Mouse (Mus musculus) kidney, embryonic 15.5 days (tissue): ENCODE data around the gene Rb1. TPM values are rescaled to one million over a fixed set of nuclear protein-coding genes. Genes with fewer than 3 reads are reported as not detected.
A peak's percentile ranks its signal among the peaks of the same experiment; 100 is the strongest.

Experiments
- ATAC-seq: fragments of 200-750 bp; cut with Nextera tagmentation; replicated peaks from 2 replicates; pipeline ENCODE4 v1.8.0; 2017; ENCODE audit warnings: moderate TSS enrichment; ENCODE audit not compliant: low FRiP score
- H3K27ac ChIP-seq: fragments of 300-500 bp; sonication (generic); 2 replicates; pipeline ENCODE4 v1.5.1; 2015; ENCODE audit warnings: mild to moderate bottlenecking, inconsistent platforms
- H3K27me3 ChIP-seq: fragments of 300-500 bp; sonication (generic); 2 replicates; pipeline ENCODE4 v1.6.1; 2015; ENCODE audit warnings: inconsistent platforms
- H3K36me3 ChIP-seq: fragments of 300-500 bp; sonication (generic); 2 replicates; pipeline ENCODE4 v1.6.1; 2015; ENCODE audit warnings: inconsistent platforms
- H3K4me1 ChIP-seq: fragments of 300-500 bp; sonication (generic); 2 replicates; pipeline ENCODE4 v1.6.1; 2015; ENCODE audit warnings: inconsistent platforms
- H3K4me2 ChIP-seq: fragments of 300-500 bp; sonication (generic); 2 replicates; pipeline ENCODE4 v1.6.1; 2015; ENCODE audit warnings: moderate library complexity, mild to moderate bottlenecking, inconsistent platforms
- H3K4me3 ChIP-seq: fragments of 300-500 bp; sonication (generic); replicated peaks from 2 replicates; pipeline ENCODE4 v1.5.1; 2015; ENCODE audit warnings: mild to moderate bottlenecking, inconsistent platforms
- H3K9ac ChIP-seq: fragments of 300-500 bp; sonication (generic); 2 replicates; pipeline ENCODE4 v1.6.1; 2015; ENCODE audit warnings: mild to moderate bottlenecking, inconsistent platforms
- H3K9me3 ChIP-seq: fragments of 300-500 bp; sonication (generic); replicated peaks from 2 replicates; pipeline ENCODE4 v1.6.1; 2016; ENCODE audit warnings: inconsistent platforms
- WGBS: fragments of 180-500 bp; shearing (Covaris S2); methylation state at CpG from one replicate; pipeline ENCODE4 v1.1.7; 2015; ENCODE audit warnings: mixed read lengths; 5-methylcytosine and 5-hydroxymethylcytosine counted together
- polyA plus RNA-seq: library from polyadenylated mRNA; unstranded; fragments of >200 nt; fragmentation: Nextera tagmentation; extraction: Ambion mirVana; gene quantifications from 2 replicates; pipeline ENCODE4 v1.2.1, GENCODE M21; 2015

Gene Rb1
- polyA plus RNA-seq, 1 experiment from 2014 or later: 16.2 TPM

DNA sequence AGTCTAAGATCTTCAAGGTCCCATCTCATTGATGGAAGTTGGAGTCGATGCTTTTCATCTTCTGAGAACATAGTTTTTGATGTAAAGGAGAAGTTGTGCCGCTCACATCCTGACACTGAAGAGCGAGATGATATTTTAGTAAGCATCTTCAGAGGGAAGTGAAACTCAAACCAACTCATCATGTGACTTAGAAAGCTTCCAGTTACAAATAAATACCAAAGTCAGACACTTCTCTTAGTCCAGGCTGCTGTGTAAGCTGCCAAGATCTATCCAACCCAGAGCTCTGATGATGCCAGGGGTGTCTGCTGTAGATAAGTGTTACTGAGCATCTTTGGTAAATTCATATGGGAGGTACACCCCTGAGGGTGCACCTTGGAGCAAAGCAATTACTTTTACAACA is 8.3 kb upstream of the Rb1 start:
- H3K4me2 ChIP-seq: no peak overlapping the region
- no peak overlapping the region for H3K4me3 ChIP-seq
- H3K4me1 ChIP-seq: no peaks in the 10 kb centered on the region
- H3K9ac ChIP-seq: no peak overlapping the region
- no peak for ATAC-seq
- H3K9me3 ChIP-seq: no peaks in the 10 kb centered on the region
- H3K36me3 ChIP-seq: no peaks in the 10 kb centered on the region
- H3K27ac ChIP-seq: no peak overlapping the region
- no peaks in the 10 kb centered on the region for H3K27me3 ChIP-seq
- 87% methylated on average over 3 of the region's 3 CpGs for WGBS

DNA sequence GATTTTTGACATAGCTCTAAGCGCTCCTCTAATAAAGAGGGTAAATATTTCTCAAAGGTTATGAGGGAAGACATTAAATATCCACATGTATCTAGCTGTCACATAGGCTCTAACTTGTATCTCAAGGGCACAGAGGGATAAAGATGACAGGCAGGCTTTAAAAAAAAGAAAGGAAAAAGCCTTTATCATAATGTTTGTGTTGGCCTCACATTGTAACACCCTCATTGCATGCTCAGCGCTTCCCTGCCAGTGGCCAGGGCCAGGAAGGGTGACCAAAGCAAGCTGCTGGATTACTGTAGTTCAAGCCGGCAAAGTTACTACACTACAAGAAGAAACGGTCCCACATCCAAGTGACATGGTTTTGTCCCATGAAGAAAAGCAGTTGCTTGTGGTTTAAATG is 5.8 kb upstream of the Rb1 start:
- no peak overlapping the region for H3K27ac ChIP-seq
- no peak overlapping the region for H3K4me3 ChIP-seq
- H3K4me2 ChIP-seq: no peak overlapping the region
- ATAC-seq: no peak
- no peaks in the 10 kb centered on the region for H3K36me3 ChIP-seq
- H3K9me3 ChIP-seq: no peaks in the 10 kb centered on the region
- WGBS: 67% methylated on average over 4 of the region's 4 CpGs
- H3K4me1 ChIP-seq: peaks cover 7% of the 10 kb centered on the region
- H3K27me3 ChIP-seq: no peaks in the 10 kb centered on the region
- H3K9ac ChIP-seq: no peak overlapping the region

DNA sequence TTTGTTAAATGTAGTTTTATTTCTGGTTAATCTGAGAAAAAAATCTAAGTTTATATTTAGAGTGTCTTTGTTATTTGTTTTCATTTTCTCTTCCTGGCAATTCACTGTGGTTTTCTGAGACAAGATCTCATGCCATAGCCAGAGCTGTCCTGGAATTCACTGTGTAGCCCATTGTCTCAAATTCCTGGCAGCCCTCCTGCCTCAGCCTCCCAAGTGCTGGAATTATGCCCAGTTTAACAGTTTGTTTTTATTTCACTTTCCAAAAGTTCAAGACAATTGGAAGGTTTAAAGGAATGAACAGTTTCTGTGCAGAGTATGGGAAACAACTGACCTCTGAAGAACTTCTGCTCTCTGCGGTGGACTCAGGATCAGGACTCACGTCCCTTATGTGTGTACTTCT is 4.2 kb upstream of the Rb1 start:
- H3K27ac ChIP-seq: no peak overlapping the region
- H3K36me3 ChIP-seq: no peaks in the 10 kb centered on the region
- WGBS: 92% methylated on average over 2 of the region's 2 CpGs
- H3K4me3 ChIP-seq: no peak overlapping the region
- H3K9ac ChIP-seq: no peak overlapping the region
- H3K9me3 ChIP-seq: no peaks in the 10 kb centered on the region
- H3K4me1 ChIP-seq: peaks cover 8% of the 10 kb centered on the region
- no peaks in the 10 kb centered on the region for H3K27me3 ChIP-seq
- no peak for ATAC-seq
- no peak overlapping the region for H3K4me2 ChIP-seq

DNA sequence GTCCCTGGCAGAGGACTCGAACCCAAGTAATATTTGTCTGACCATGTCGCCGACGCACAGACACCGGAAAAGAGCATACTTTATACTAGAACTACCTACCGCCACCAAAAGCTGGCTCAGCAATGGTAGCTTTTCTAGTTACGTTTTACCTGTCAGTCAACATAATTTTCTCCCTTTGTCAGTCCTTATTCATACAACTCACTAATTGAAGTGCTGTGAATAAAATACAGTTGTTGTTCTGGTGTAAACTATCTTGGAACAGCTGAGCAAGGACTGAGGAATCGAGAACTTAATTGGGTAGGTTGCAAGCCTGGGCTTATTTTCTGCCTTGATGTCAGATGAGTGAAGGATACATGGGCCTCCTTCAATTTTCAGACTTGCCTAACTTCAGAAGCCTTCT is 889 bp upstream of the Rb1 start:
- H3K4me2 ChIP-seq: peak overlapping the region; percentile 89
- no peak for ATAC-seq
- WGBS: 8% methylated on average over 8 of the region's 8 CpGs
- H3K27ac ChIP-seq: peak overlapping the region; percentile 91
- H3K9me3 ChIP-seq: no peaks in the 10 kb centered on the region
- peaks cover 16% of the 10 kb centered on the region for H3K4me1 ChIP-seq
- H3K36me3 ChIP-seq: no peaks in the 10 kb centered on the region
- no peaks in the 10 kb centered on the region for H3K27me3 ChIP-seq
- peak overlapping the region; percentile 92 for H3K4me3 ChIP-seq
- peak overlapping the region; percentile 79 for H3K9ac ChIP-seq

DNA sequence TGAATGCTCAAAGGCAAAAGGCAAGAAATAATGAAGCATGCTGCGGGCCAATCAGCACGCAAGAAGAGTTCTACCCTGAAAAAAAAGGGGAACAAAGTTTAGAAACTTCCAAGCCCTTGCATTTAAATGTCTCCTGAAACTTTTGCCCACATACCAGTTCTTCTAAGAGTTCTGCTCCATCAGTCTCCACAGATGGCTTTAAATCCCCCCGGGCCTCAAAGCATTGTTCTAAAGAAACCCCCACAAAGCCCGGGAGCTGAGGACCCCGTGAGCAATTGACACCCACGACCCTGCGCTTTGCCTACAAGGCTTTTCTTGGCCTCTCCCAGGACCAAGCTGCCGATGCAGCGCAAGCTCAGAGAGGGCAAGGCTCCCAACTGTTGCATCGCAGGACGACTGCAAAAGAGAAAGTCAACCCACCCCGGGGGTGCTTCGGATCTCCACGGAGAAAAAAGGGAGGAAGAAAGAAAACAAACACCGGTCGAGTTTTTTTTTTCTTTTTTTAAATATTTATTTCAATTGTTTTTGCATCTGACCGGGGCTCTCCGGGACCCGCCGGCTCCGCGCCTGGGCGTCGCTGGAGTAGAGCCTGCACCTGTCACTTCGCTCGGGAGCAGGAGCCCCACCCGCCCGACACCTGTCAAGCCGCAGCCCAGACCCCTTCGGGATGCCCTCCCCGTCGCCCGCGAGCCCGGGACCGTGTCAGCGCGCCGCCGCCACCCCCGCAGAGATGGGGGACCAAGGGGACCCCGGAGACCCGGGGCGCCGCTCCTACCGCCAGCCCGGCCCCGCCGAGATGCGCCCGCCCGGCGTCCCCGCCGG is 777 bp downstream of the Rb1 start:
- peak overlapping the region; percentile 79 for H3K9ac ChIP-seq
- H3K9me3 ChIP-seq: no peaks in the 10 kb centered on the region
- H3K4me2 ChIP-seq: peak overlapping the region; percentile 89
- ATAC-seq: peak; percentile 47
- no peaks in the 10 kb centered on the region for H3K36me3 ChIP-seq
- H3K27me3 ChIP-seq: no peaks in the 10 kb centered on the region
- WGBS: under 1% methylated on average over 45 of the region's 55 CpGs
- peak overlapping the region; percentile 92 for H3K4me3 ChIP-seq
- H3K4me1 ChIP-seq: peaks cover 16% of the 10 kb centered on the region
- peak overlapping the region; percentile 91 for H3K27ac ChIP-seq

DNA sequence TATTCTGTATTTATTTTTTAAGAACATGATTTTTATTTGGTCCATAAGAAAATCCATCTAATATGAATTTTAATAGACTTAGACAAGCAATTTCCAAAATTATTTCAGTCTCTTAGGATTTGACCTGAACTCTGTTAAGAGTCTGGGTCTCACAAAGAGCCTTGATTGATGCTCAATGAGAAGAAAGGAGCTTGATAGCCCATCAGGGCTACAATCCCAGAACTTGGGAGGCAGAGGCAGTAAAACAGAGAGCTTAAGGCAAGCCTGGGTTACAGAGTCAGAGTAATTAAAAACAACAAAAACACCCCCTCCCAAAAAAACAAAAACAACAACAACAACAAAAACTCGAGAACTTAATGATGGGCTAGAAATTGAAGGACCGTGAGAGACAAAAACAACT is 1.7 kb downstream of the Rb1 start:
- Histone ChIP-seq H3K27ac (no peak overlapping the region), H3K36me3 (no peaks in the 10 kb centered on the region), H3K27me3 (no peaks in the 10 kb centered on the region), H3K4me1 (peaks cover 18% of the 10 kb centered on the region), H3K4me2 (peak overlapping the region; percentile 89), H3K9ac (no peak overlapping the region), H3K4me3 (peak overlapping the region; percentile 92; the same call in 1 of the 2 replicates), H3K9me3 (no peaks in the 10 kb centered on the region)
- 62% methylated on average over 2 of the region's 2 CpGs for WGBS
- no peak for ATAC-seq

DNA sequence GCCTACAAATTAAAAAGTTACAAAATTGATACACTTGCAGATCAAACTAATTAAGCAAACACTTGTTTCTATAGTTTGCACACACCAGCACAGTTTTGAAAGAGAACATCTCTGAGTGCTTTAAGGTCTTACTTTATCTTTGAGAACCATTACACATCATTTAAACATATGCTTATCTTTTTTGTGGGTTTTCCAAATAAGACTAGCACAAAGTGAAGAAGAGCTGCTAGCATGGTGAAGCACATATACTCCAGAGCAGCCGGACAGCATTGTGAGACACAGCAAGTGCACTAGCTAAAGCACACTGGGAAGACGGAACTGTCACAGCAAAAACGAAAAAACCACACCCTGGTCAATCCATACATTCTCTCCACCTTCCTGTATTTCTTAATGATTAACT is 3.5 kb downstream of the Rb1 start:
- Histone ChIP-seq H3K4me2 (no peak overlapping the region), H3K4me3 (no peak overlapping the region), H3K36me3 (no peaks in the 10 kb centered on the region), H3K9ac (no peak overlapping the region), H3K27ac (no peak overlapping the region), H3K9me3 (no peaks in the 10 kb centered on the region), H3K4me1 (peaks cover 20% of the 10 kb centered on the region), H3K27me3 (no peaks in the 10 kb centered on the region)
- 77% methylated on average over 3 of the region's 3 CpGs for WGBS
- ATAC-seq: no peak

DNA sequence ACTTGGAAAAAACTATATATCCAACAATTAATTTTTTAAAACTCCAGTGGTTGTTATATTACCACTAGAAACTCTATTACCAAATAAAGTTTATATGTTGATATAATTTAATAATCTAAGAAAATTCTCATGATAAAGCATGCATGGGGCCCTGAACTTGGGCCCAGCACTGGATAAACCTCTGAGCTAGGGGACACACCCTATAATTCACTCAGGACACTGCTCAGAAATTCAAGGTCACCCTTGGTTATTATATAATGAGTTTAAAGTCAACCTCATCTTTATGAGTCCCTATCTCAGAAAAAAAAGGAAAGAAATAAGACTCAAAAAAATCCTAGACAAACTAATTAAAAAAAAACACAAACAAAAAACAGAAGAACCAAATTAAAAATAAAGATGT is 8.7 kb downstream of the Rb1 start:
- Histone ChIP-seq H3K27ac (no peak overlapping the region), H3K9me3 (no peaks in the 10 kb centered on the region), H3K4me3 (no peak overlapping the region), H3K36me3 (no peaks in the 10 kb centered on the region), H3K4me1 (peaks cover 7% of the 10 kb centered on the region; the same call in 1 of the 2 replicates), H3K9ac (no peak overlapping the region), H3K27me3 (no peaks in the 10 kb centered on the region), H3K4me2 (no peak overlapping the region)
- no peak for ATAC-seq

DNA sequence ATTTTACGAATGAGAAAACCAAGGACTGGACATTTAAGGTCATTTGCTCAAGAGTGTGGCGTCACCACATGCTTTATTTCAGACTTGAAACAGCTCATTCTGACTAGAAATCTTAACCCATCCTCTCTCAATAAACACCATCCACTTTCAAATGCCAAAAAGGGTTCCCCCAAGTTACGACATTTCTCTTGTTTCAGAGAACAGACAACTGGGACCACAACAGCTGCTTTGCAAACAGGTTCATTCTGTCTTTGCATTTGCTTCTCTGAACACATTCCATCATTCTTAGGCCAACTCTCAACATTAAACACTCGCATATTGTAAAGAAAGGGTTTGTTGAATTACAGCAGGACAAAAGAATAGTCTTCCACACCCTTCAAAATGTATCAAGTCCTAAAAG is 11.8 kb downstream of the Rb1 start:
- H3K9me3 ChIP-seq: no peaks in the 10 kb centered on the region
- H3K4me3 ChIP-seq: no peak overlapping the region
- peaks cover 5% of the 10 kb centered on the region; the same call in 1 of the 2 replicates for H3K4me1 ChIP-seq
- no peak overlapping the region for H3K4me2 ChIP-seq
- WGBS: 85% methylated on average over 4 of the region's 4 CpGs
- no peak overlapping the region for H3K9ac ChIP-seq
- ATAC-seq: no peak
- H3K27me3 ChIP-seq: no peaks in the 10 kb centered on the region
- H3K27ac ChIP-seq: no peak overlapping the region
- H3K36me3 ChIP-seq: no peaks in the 10 kb centered on the region

DNA sequence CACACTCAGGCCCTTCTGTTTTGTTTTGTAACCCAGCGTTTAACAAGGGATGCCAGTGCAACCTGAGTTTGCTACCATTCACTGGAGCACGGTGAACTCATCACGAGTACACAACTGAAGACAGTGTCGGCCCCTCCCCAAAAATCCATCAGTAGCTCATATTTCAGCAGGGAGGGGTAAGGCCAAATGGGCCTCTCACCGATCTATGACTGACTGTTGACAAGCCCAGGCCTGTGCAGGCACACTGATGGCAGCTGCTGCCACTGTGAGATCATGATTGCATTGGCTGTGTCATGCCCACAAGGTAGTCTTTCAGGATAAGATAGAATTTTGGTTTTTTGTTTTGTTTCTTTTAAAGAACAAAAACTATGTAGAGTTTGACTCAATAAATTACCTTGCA is 12.2 kb downstream of the Rb1 start:
- no peak for ATAC-seq
- Histone ChIP-seq H3K36me3 (no peaks in the 10 kb centered on the region), H3K27me3 (no peaks in the 10 kb centered on the region), H3K4me1 (peaks cover 4% of the 10 kb centered on the region; the same call in 1 of the 2 replicates), H3K4me3 (no peak overlapping the region), H3K4me2 (no peak overlapping the region), H3K9ac (no peak overlapping the region), H3K27ac (no peak overlapping the region), H3K9me3 (no peaks in the 10 kb centered on the region)
- WGBS: 31% methylated on average over 5 of the region's 5 CpGs

DNA sequence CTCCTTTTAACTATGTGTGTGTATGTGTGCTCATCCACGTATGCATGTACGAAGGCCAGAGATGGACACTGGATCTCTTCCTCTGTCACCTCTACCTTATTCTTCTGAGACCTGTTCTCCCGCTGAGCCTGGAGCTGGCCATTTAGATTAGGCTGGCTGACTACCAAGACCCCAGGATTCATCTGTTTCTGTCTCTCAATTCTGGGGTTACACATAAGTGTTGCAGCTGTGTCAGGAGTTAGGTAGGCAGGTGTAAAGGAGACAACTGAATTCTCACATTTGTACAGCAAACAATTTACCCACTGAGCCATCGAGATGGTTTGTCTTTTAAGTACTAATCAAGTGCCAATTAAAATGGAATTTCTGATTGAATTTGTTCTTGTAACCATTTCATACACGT is 12.7 kb downstream of the Rb1 start:
- Histone ChIP-seq H3K27me3 (no peaks in the 10 kb centered on the region), H3K4me3 (no peak overlapping the region), H3K9me3 (no peaks in the 10 kb centered on the region), H3K27ac (no peak overlapping the region), H3K36me3 (no peaks in the 10 kb centered on the region), H3K4me1 (peaks cover 6% of the 10 kb centered on the region; the same call in 1 of the 2 replicates), H3K9ac (no peak overlapping the region), H3K4me2 (no peak overlapping the region)
- no peak for ATAC-seq
- 81% methylated on average over 5 of the region's 5 CpGs for WGBS

DNA sequence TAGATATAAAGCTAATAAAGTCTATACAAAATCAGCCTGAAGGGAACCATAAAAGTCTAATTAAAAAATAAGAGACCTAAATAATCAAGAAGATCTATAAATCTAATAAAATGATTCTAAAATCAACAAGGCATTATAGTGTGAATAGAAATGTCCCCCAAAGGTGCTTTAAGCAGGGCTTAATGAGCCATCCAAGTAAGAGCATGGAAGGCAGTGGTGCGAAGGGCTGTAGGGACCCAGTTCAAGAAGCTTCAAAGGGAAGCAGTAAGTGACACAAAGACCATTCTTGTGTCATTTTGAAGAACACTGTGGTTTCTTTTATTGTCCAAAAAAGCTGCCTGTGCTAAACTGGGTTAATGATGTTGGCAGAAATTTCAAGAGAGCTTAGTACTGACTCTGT is 18.1 kb downstream of the Rb1 start:
- WGBS: 87% methylated on average over 1 of the region's 1 CpGs
- no peak overlapping the region for H3K4me2 ChIP-seq
- no peak for ATAC-seq

DNA sequence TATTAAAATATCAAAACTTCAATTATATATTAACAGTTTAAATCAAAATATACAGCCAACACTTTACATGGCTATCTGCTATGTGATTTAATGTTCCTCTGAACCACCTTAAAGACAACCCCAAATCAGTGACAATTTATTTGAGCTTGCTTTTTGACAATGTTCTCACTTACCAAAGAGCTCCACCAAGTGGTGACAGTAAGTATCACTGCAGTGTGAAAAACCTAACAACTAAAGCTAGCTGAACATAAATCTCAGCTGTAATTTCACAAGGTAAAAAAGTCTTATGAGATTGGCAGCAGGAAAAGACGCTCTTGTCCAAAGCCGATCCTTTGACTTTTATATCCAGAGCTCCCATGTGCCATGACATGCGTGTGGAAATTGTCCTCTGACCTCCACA is 22.4 kb downstream of the Rb1 start:
- no peak overlapping the region for H3K4me3 ChIP-seq
- H3K9me3 ChIP-seq: no peaks in the 10 kb centered on the region
- no peaks in the 10 kb centered on the region for H3K27me3 ChIP-seq
- 23% methylated on average over 3 of the region's 3 CpGs for WGBS
- ATAC-seq: no peak
- H3K9ac ChIP-seq: no peak overlapping the region
- H3K36me3 ChIP-seq: no peaks in the 10 kb centered on the region
- H3K4me1 ChIP-seq: 0 out of 2 replicates have a peak, but pooled peaks cover 4% of the 10 kb centered on the region
- no peak overlapping the region for H3K4me2 ChIP-seq
- no peak overlapping the region for H3K27ac ChIP-seq

More for the DNA sequence above, 18.1 kb downstream of the Rb1 start:
- Histone ChIP-seq H3K9ac (no peak overlapping the region), H3K36me3 (no peaks in the 10 kb centered on the region), H3K4me1 (0 out of 2 replicates have a peak, but pooled peaks cover 4% of the 10 kb centered on the region), H3K27me3 (no peaks in the 10 kb centered on the region), H3K27ac (no peak overlapping the region), H3K4me3 (no peak overlapping the region), H3K9me3 (no peaks in the 10 kb centered on the region)
